Mouse (Mus musculus) hindbrain, embryonic 15.5 days (tissue): ENCODE measurements around the gene Epm2aip1. TPM values are rescaled to one million over a fixed set of nuclear protein-coding genes. Genes with fewer than 3 reads are reported as not detected.

Experiments used
- ATAC-seq: fragments of 200-750 bp; cut with Nextera tagmentation; 2 replicates; pipeline ENCODE4 v1.8.0; 2017; ENCODE audit warnings: low read depth, moderate number of reproducible peaks, moderate TSS enrichment; ENCODE audit not compliant: low FRiP score
- H3K27ac ChIP-seq: fragments of 300-500 bp; sonication (generic); replicated peaks from 2 replicates; pipeline ENCODE4 v1.5.1; 2015; ENCODE audit warnings: mild to moderate bottlenecking, inconsistent platforms
- H3K27me3 ChIP-seq: fragments of 300-500 bp; sonication (generic); 2 replicates; pipeline ENCODE4 v1.6.1; 2015; ENCODE audit warnings: control low read depth, inconsistent platforms
- H3K36me3 ChIP-seq: fragments of 300-500 bp; sonication (generic); 2 replicates; pipeline ENCODE4 v1.6.1; 2015; ENCODE audit warnings: control low read depth, inconsistent platforms
- H3K4me1 ChIP-seq: fragments of 300-500 bp; sonication (generic); replicated peaks from 2 replicates; pipeline ENCODE4 v1.6.1; 2015; ENCODE audit warnings: control low read depth, inconsistent platforms
- H3K4me2 ChIP-seq: fragments of 300-500 bp; sonication (generic); 2 replicates; pipeline ENCODE4 v1.6.1; 2015; ENCODE audit warnings: moderate library complexity, mild to moderate bottlenecking, inconsistent platforms
- H3K4me3 ChIP-seq: fragments of 300-500 bp; sonication (generic); 2 replicates; pipeline ENCODE4 v1.5.1; 2015; ENCODE audit warnings: mild to moderate bottlenecking, inconsistent platforms
- H3K9ac ChIP-seq: fragments of 300-500 bp; sonication (generic); 2 replicates; pipeline ENCODE4 v1.6.1; 2015; ENCODE audit warnings: inconsistent platforms
- H3K9me3 ChIP-seq: fragments of 300-500 bp; sonication (generic); 2 replicates; pipeline ENCODE4 v1.6.1; 2016; ENCODE audit warnings: control low read depth, inconsistent platforms
- WGBS: fragments of 180-500 bp; shearing (Covaris S2); methylation state at CpG from one replicate; pipeline ENCODE4 v1.1.7; 2015; 5-methylcytosine and 5-hydroxymethylcytosine counted together
- polyA plus RNA-seq: library from polyadenylated mRNA; unstranded; fragments of >200 nt; fragmentation: Nextera tagmentation; extraction: Ambion mirVana; gene quantifications from 2 replicates; pipeline ENCODE4 v1.2.1, GENCODE M21; 2015

Gene Epm2aip1
- polyA plus RNA-seq, 1 experiment from 2014 or later = 54.2 TPM

DNA sequence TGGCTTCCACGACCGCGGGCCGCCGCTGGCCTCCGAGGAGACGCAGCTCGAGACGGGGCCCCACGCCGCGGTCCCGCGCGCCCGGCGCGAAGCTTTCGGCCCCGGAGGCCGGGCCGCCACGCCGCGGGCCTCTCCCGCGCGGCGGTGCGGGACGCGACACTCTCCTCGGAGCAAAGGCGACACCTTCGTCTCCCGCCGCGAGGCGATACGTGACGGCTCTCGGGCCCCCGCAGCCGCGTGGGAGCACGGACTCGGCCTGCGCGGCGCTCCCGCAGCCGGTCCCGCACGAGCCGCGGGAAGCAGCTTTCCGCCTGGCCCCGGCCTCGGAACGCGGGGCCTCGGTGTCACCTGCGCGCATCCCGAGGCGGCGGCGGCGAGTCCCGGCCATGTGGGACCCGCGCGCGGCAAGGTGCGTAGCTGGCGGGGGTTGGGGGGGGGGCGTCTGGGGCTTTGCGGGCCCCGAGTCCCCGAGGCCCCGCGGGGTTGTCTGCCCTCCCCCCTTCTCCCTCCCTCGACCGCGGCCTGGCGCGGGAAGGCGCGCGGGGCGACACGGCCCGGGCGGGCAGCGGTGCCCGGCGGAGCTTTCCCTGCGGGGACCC lies 40.2 kb downstream of the Epm2aip1 start:
- H3K9ac ChIP-seq = peak overlapping the region; percentile 64
- H3K9me3 ChIP-seq = no peaks in the 10 kb centered on the region
- 2% methylated on average over 61 of the region's 98 CpGs for WGBS
- ATAC-seq = peak; percentile 35; the same call in 1 of the 2 replicates
- peak overlapping the region; percentile 66 for H3K4me3 ChIP-seq
- H3K4me2 ChIP-seq = peak overlapping the region; percentile 91
- peaks cover 40% of the 10 kb centered on the region for H3K27me3 ChIP-seq
- H3K27ac ChIP-seq = peak overlapping the region; percentile 68
- H3K36me3 ChIP-seq = no peaks in the 10 kb centered on the region
- H3K4me1 ChIP-seq = peaks cover 24% of the 10 kb centered on the region

DNA sequence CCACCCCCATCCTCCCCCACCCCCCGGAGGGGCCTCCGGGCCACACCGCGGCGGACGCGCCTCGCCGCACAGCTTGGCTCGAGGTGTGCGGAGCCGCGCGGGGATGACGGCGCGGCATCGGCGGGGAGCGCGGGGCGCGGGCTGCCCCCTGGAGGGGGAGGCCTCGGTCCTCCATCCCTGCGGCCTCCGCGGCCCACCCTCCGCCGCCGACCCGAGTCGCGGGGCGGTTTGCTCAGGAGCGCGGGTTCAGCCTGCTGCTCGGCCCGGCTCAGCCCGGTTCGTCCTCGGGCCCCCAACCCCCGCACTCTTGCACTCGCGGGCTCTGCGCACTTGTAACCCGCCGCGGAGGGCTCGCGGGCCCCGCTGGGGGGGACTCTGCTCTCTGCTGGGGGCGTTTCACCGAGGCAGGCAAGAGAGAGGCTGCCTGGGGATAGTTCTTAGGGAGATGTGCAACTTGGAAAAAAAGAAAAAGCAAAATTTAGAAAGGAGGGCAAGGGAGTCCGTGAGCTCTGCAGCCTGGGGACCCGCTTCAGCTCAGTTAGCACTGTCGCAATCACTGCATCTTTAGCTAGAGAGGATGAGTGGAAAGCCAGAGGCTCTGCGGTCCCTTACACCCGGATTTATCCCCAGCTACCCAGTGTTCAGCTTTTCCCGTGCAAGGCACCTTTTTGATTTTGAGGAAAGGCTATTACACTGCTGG lies 40.9 kb downstream of the Epm2aip1 start:
- H3K27me3 ChIP-seq = peaks cover 40% of the 10 kb centered on the region
- H3K9me3 ChIP-seq = no peaks in the 10 kb centered on the region
- H3K4me1 ChIP-seq = peaks cover 24% of the 10 kb centered on the region
- H3K27ac ChIP-seq = peak overlapping the region; percentile 68
- peak overlapping the region; percentile 91 for H3K4me2 ChIP-seq
- peak overlapping the region; percentile 64 for H3K9ac ChIP-seq
- H3K4me3 ChIP-seq = peak overlapping the region; percentile 66
- no peaks in the 10 kb centered on the region for H3K36me3 ChIP-seq
- under 1% methylated on average over 54 of the region's 59 CpGs for WGBS
- ATAC-seq = peak; percentile 52; the same call in 1 of the 2 replicates

GRCm38 (mm10) chr9:111313299-111313698 lies 41.6 kb downstream of the Epm2aip1 start:
- no peaks in the 10 kb centered on the region for H3K9me3 ChIP-seq
- peaks cover 40% of the 10 kb centered on the region for H3K27me3 ChIP-seq
- WGBS = 13% methylated on average over 5 of the region's 6 CpGs
- no peak overlapping the region for H3K9ac ChIP-seq
- H3K27ac ChIP-seq = no peak overlapping the region
- peaks cover 24% of the 10 kb centered on the region for H3K4me1 ChIP-seq
- H3K4me2 ChIP-seq = peak overlapping the region; percentile 91
- ATAC-seq = no peak
- peak overlapping the region; percentile 66 for H3K4me3 ChIP-seq
- H3K36me3 ChIP-seq = no peaks in the 10 kb centered on the region

DNA sequence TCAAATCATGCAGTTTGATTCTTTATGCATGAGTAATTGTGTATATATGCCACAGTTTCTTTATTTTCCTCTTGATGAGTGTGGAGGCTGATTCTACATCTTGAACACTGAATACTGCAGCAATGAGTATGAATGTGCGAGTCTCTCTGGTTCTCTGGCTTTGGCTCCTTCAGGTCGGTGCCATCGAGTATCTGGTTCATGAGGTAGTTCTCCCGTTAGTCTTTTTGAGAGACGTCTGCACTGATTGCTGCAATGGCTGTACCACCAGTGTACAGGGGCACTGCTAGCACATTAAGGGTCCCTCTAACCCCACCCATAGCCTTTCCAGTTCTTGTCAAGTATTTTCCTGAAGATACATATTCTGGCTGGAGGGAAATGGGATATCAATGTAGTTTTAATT lies 42.1 kb downstream of the Epm2aip1 start:
- 37% methylated on average over 5 of the region's 5 CpGs for WGBS
- no peaks in the 10 kb centered on the region for H3K9me3 ChIP-seq
- H3K4me3 ChIP-seq = peak overlapping the region; percentile 66

DNA sequence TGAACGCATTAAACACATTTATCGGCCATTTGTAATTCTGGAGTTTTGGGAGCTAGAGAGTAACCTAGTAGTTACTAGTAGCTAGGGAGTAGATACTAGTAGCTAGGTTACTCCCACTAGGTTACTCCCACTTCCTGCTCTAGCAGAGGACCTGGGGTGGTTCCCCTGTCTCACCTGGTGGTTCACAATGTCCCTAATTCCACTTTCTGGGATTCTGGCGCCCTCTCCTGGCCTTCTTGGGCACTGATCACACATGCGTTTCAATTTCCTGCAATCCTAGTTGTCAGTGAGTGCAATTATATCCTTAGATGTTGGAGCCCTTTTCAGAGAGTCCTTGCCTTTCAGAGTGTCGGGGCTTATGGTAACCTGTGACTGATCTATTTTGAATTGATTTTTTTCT lies 42.5 kb downstream of the Epm2aip1 start:
- peaks cover 24% of the 10 kb centered on the region for H3K4me1 ChIP-seq
- H3K9ac ChIP-seq = no peak overlapping the region
- ATAC-seq = no peak
- no peak overlapping the region for H3K4me3 ChIP-seq
- H3K9me3 ChIP-seq = no peaks in the 10 kb centered on the region
- no peak overlapping the region for H3K27ac ChIP-seq
- H3K27me3 ChIP-seq = peaks cover 35% of the 10 kb centered on the region
- WGBS = 36% methylated on average over 5 of the region's 5 CpGs
- H3K36me3 ChIP-seq = no peaks in the 10 kb centered on the region
- no peak overlapping the region for H3K4me2 ChIP-seq

More for the DNA sequence above, 42.1 kb downstream of the Epm2aip1 start:
- Histone ChIP-seq H3K36me3 (no peaks in the 10 kb centered on the region), H3K27me3 (peaks cover 39% of the 10 kb centered on the region), H3K4me1 (peaks cover 24% of the 10 kb centered on the region), H3K4me2 (peak overlapping the region; percentile 91), H3K27ac (no peak overlapping the region), H3K9ac (no peak overlapping the region)
- no peak for ATAC-seq

GRCm38 (mm10) chr9:111320912-111321311 lies 49.2 kb downstream of the Epm2aip1 start:
- Histone ChIP-seq H3K27ac (no peak overlapping the region), H3K27me3 (no peaks in the 10 kb centered on the region), H3K4me2 (no peak overlapping the region), H3K9ac (no peak overlapping the region), H3K9me3 (no peaks in the 10 kb centered on the region), H3K4me3 (no peak overlapping the region), H3K4me1 (no peaks in the 10 kb centered on the region), H3K36me3 (no peaks in the 10 kb centered on the region)
- WGBS = 79% methylated on average over 4 of the region's 4 CpGs
- no peak for ATAC-seq

DNA sequence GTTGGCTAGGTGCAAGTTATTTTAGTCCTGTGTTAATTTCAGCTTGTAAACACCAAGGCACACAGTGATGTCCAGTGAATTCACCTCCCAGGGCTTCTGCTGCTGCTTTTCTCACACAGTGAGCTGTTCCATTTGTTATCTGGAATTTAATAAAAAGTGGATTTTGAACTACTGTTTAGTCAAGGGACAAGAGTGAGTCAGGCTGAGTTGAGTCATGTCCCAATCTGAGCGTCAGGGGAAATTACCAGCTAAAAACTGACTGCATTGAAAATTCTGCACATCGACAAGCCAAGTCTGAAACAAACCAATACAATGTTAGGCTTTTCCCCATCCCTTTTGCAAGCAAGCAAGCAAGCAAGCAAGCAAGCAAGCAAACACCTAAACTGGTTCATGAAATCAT lies 53.2 kb downstream of the Epm2aip1 start:
- WGBS = 80% methylated on average over 2 of the region's 2 CpGs
- Histone ChIP-seq H3K36me3 (no peaks in the 10 kb centered on the region), H3K27ac (no peak overlapping the region), H3K4me2 (no peak overlapping the region), H3K9me3 (no peaks in the 10 kb centered on the region), H3K4me3 (no peak overlapping the region), H3K27me3 (no peaks in the 10 kb centered on the region), H3K9ac (no peak overlapping the region), H3K4me1 (no peaks in the 10 kb centered on the region)
- no peak for ATAC-seq

Other genes with a start within 250 kb of the Epm2aip1 start
- gene Ccrl2, start 214.4 kb upstream of the Epm2aip1 start, polyA plus RNA-seq = 0.66 and 1.2 TPM in 2 replicates
- 45.9 and 47.8 TPM in 2 replicates for gene Lrrfip2, start 154.3 kb upstream of the Epm2aip1 start, polyA plus RNA-seq
- 24.8 and 26.5 TPM in 2 replicates for gene Mlh1, start 138 bp upstream of the Epm2aip1 start, polyA plus RNA-seq
- 10.7 and 11.0 TPM in 2 replicates for gene Trank1, start 39.8 kb downstream of the Epm2aip1 start, polyA plus RNA-seq
- 6.7 and 7.6 TPM in 2 replicates for gene Dclk3, start 167.2 kb downstream of the Epm2aip1 start, polyA plus RNA-seq